Mouse (Mus musculus) small intestine, adult 2 months (tissue): ENCODE measurements at regions not wholly inside any gene's neighbourhood (a gene's known extent, or its start where the extent isn't known, plus 50 kb on each side); places are given as distances from the start of the nearest gene placed in this dataset.

Source experiments
- CTCF ChIP-seq: fragments of 200-500 bp; IDR thresholded peaks from 2 replicates; pipeline ENCODE4 v1.5.1; 2012; ENCODE audit warnings: low read depth, mild to moderate bottlenecking, control low read depth, inconsistent platforms, low read length, moderate library complexity, mixed read lengths; ENCODE audit not compliant: insufficient replicate concordance, insufficient read length; ENCODE audit errors: extremely low read depth
- POLR2A ChIP-seq: fragments of 200-500 bp; IDR thresholded peaks from 2 replicates; pipeline ENCODE4 v1.6.1; 2012; ENCODE audit warnings: low read depth, mild to moderate bottlenecking, control low read depth, inconsistent platforms, low read length, moderate library complexity

GRCm38 (mm10) chr7:136074043-136074442 lies 357.9 kb upstream of the Mki67 start:
- TF ChIP-seq POLR2A (no peak), CTCF (no peak)
